Mouse (Mus musculus): ENCODE data around the gene H2-DMb2. TPM values are rescaled to one million over a fixed set of nuclear protein-coding genes. Genes with fewer than 3 reads are reported as not detected.

H2-DMb2 gene
- 10 to 100 TPM in 1 of 2 experiments, 1 to 10 TPM in 1; 4.8 to 19.7 TPM for polyA plus RNA-seq (2017; shearing (Covaris generic))

GRCm38 (mm10) chr17:34143033-34143432, at the start of gene H2-DMb2:
Gene H2-DMb2 (plus strand): TSS chr17:34143307.
- ATAC-seq = peak; percentile 84

GRCm38 (mm10) chr17:34094283-34095035, 48.6 kb upstream of the H2-DMb2 start:
- ATAC-seq = no peak

- peak; percentile 25 for ATAC-seq
Measured at GRCm38 (mm10) chr17:34096497-34097010, 46.6 kb upstream of the H2-DMb2 start.

- no peak for ATAC-seq
Measured at GRCm38 (mm10) chr17:34097272-34097671, 45.8 kb upstream of the H2-DMb2 start.

GRCm38 (mm10) chr17:34098709-34099479, 44.2 kb upstream of the H2-DMb2 start:
- ATAC-seq = no peak

GRCm38 (mm10) chr17:34099531-34099930, 43.6 kb upstream of the H2-DMb2 start:
- ATAC-seq = no peak

- no peak for ATAC-seq
Measured at GRCm38 (mm10) chr17:34101185-34101584, 41.9 kb upstream of the H2-DMb2 start.

- ATAC-seq = peak; percentile 78
Measured at GRCm38 (mm10) chr17:34101604-34102032, 41.5 kb upstream of the H2-DMb2 start.

- peak; percentile 64 for ATAC-seq
Measured at GRCm38 (mm10) chr17:34102831-34103230, 40.3 kb upstream of the H2-DMb2 start.

GRCm38 (mm10) chr17:34104804-34105203, 38.3 kb upstream of the H2-DMb2 start:
- ATAC-seq = no peak

GRCm38 (mm10) chr17:34106555-34106954, 36.6 kb upstream of the H2-DMb2 start:
- no peak for ATAC-seq

- no peak for ATAC-seq
Measured at GRCm38 (mm10) chr17:34107109-34107867, 35.8 kb upstream of the H2-DMb2 start.

GRCm38 (mm10) chr17:34108460-34108859, 34.6 kb upstream of the H2-DMb2 start:
- ATAC-seq = no peak

GRCm38 (mm10) chr17:34109038-34109805, 33.9 kb upstream of the H2-DMb2 start:
- no peak for ATAC-seq

- ATAC-seq = no peak
Measured at GRCm38 (mm10) chr17:34109806-34110195, 33.3 kb upstream of the H2-DMb2 start.

GRCm38 (mm10) chr17:34110309-34110708, 32.8 kb upstream of the H2-DMb2 start:
- ATAC-seq = no peak

GRCm38 (mm10) chr17:34114114-34114513, 29.0 kb upstream of the H2-DMb2 start:
- ATAC-seq = no peak

- ATAC-seq = no peak
Measured at GRCm38 (mm10) chr17:34116736-34117370, 26.3 kb upstream of the H2-DMb2 start.

- ATAC-seq = no peak
Measured at GRCm38 (mm10) chr17:34117421-34118112, 25.5 kb upstream of the H2-DMb2 start.

GRCm38 (mm10) chr17:34118113-34118872, 24.8 kb upstream of the H2-DMb2 start:
- ATAC-seq = no peak
